Mouse (Mus musculus): ENCODE results near the gene 4930539E08Rik. TPM values are rescaled to one million over a fixed set of nuclear protein-coding genes. Genes with fewer than 3 reads are reported as not detected.
A peak's percentile ranks its signal among the peaks of the same experiment; 100 is the strongest.

Gene 4930539E08Rik
- polyA plus RNA-seq, 1 experiment from 2014 or later: 0.02 TPM

GRCm38 (mm10) chr17:28940776-28941555 lies 25.8 kb upstream of the 4930539E08Rik start:
- Histone ChIP-seq H3K4me3 (ENCODE audit: low read depth, low read length) (no peak overlapping the region), H3K36me3 (ENCODE audit: insufficient read depth, low read length) (no peaks in the 10 kb centered on the region), H3K4me1 (ENCODE audit: insufficient read depth, low read depth, low read length) (no peaks in the 10 kb centered on the region), H3K9me3 (ENCODE audit: low read length) (no peaks in the 10 kb centered on the region), H3K27me3 (replicated peaks; ENCODE audit: insufficient read depth, low read length) (no peaks in the 10 kb centered on the region), H3K4me2 (replicated peaks; ENCODE audit: low read depth, low read length) (no peak overlapping the region), H3K9ac (replicated peaks; ENCODE audit: low read depth) (no peak overlapping the region), H3K27ac (ENCODE audit: low read length) (no peak overlapping the region)
- 89% methylated on average over 25 of the region's 25 CpGs for WGBS
- TF ChIP-seq CTCF (IDR thresholded peaks at IDR 0.05) (no peak), EP300 (IDR thresholded peaks at IDR 0.05) (no peak)
- DNase-seq (ENCODE audit: low spot score) (no peak), ATAC-seq (no peak)

- Histone ChIP-seq H3K27me3 (replicated peaks; ENCODE audit: insufficient read depth, low read length) (no peaks in the 10 kb centered on the region), H3K36me3 (ENCODE audit: insufficient read depth, low read length) (no peaks in the 10 kb centered on the region), H3K4me3 (ENCODE audit: low read depth, low read length) (no peak overlapping the region), H3K4me2 (replicated peaks; ENCODE audit: low read depth, low read length) (no peak overlapping the region), H3K27ac (ENCODE audit: low read length) (no peak overlapping the region), H3K4me1 (ENCODE audit: insufficient read depth, low read depth, low read length) (no peaks in the 10 kb centered on the region), H3K9me3 (ENCODE audit: low read length) (no peaks in the 10 kb centered on the region), H3K9ac (replicated peaks; ENCODE audit: low read depth) (no peak overlapping the region)
- peak; percentile 67 for TF ChIP-seq CTCF (IDR thresholded peaks at IDR 0.05)
- TF ChIP-seq EP300 (IDR thresholded peaks at IDR 0.05): no peak
- DNase-seq (ENCODE audit: low spot score): no peak
- ATAC-seq: no peak
- 81% methylated on average over 10 of the region's 10 CpGs for WGBS
Measured at GRCm38 (mm10) chr17:28936622-28937345, 21.7 kb upstream of the 4930539E08Rik start.

- H3K27me3 ChIP-seq (replicated peaks; ENCODE audit: insufficient read depth, low read length): no peaks in the 10 kb centered on the region
- no peak overlapping the region for H3K27ac ChIP-seq (ENCODE audit: low read length)
- no peak overlapping the region for H3K9ac ChIP-seq (replicated peaks; ENCODE audit: low read depth)
- H3K4me1 ChIP-seq (ENCODE audit: insufficient read depth, low read depth, low read length): no peaks in the 10 kb centered on the region
- 82% methylated on average over 7 of the region's 7 CpGs for WGBS
- H3K4me2 ChIP-seq (replicated peaks; ENCODE audit: low read depth, low read length): no peak overlapping the region
- H3K9me3 ChIP-seq (ENCODE audit: low read length): no peaks in the 10 kb centered on the region
- no peaks in the 10 kb centered on the region for H3K36me3 ChIP-seq (ENCODE audit: insufficient read depth, low read length)
- no peak overlapping the region for H3K4me3 ChIP-seq (ENCODE audit: low read depth, low read length)
- ATAC-seq (no peak), DNase-seq (ENCODE audit: low spot score) (no peak)
- no peak for TF ChIP-seq CTCF (IDR thresholded peaks at IDR 0.05)
- no peak for TF ChIP-seq EP300 (IDR thresholded peaks at IDR 0.05)
Measured at GRCm38 (mm10) chr17:28936133-28936532, 21.0 kb upstream of the 4930539E08Rik start.

- H3K4me3 ChIP-seq (ENCODE audit: low read depth, low read length): no peak overlapping the region
- no peaks in the 10 kb centered on the region for H3K9me3 ChIP-seq (ENCODE audit: low read length)
- TF ChIP-seq CTCF (IDR thresholded peaks at IDR 0.05): no peak
- TF ChIP-seq EP300 (IDR thresholded peaks at IDR 0.05): no peak
- WGBS: 73% methylated on average over 19 of the region's 19 CpGs
- DNase-seq (ENCODE audit: low spot score) (no peak), ATAC-seq (no peak)
- H3K4me2 ChIP-seq (replicated peaks; ENCODE audit: low read depth, low read length): no peak overlapping the region
- H3K27ac ChIP-seq (ENCODE audit: low read length): no peak overlapping the region
- no peaks in the 10 kb centered on the region for H3K36me3 ChIP-seq (ENCODE audit: insufficient read depth, low read length)
- no peaks in the 10 kb centered on the region for H3K4me1 ChIP-seq (ENCODE audit: insufficient read depth, low read depth, low read length)
- H3K9ac ChIP-seq (replicated peaks; ENCODE audit: low read depth): no peak overlapping the region
- H3K27me3 ChIP-seq (replicated peaks; ENCODE audit: insufficient read depth, low read length): no peaks in the 10 kb centered on the region
Measured at GRCm38 (mm10) chr17:28934120-28934916, 19.2 kb upstream of the 4930539E08Rik start.

GRCm38 (mm10) chr17:28932274-28932673 lies 17.1 kb upstream of the 4930539E08Rik start:
- 85% methylated on average over 4 of the region's 4 CpGs for WGBS
- Histone ChIP-seq H3K36me3 (ENCODE audit: insufficient read depth, low read length) (no peaks in the 10 kb centered on the region), H3K27me3 (replicated peaks; ENCODE audit: insufficient read depth, low read length) (no peaks in the 10 kb centered on the region), H3K4me1 (ENCODE audit: insufficient read depth, low read depth, low read length) (no peaks in the 10 kb centered on the region), H3K4me2 (replicated peaks; ENCODE audit: low read depth, low read length) (no peak overlapping the region), H3K9me3 (ENCODE audit: low read length) (no peaks in the 10 kb centered on the region), H3K9ac (replicated peaks; ENCODE audit: low read depth) (no peak overlapping the region), H3K27ac (ENCODE audit: low read length) (no peak overlapping the region), H3K4me3 (ENCODE audit: low read depth, low read length) (no peak overlapping the region)
- ATAC-seq: no peak
- TF ChIP-seq CTCF (IDR thresholded peaks at IDR 0.05): no peak
- TF ChIP-seq EP300 (IDR thresholded peaks at IDR 0.05): no peak
- no peak for DNase-seq (ENCODE audit: low spot score)
